Mouse (Mus musculus) c-Kit-positive CD71-negative TER-119-negative erythroid progenitor cells, embryonic 14.5 days (primary cell): ENCODE results near the gene Ppox.
"Not testable (repeated sequence)": the region's sequence is repeated elsewhere in the genome, so short reads cannot be mapped to it uniquely, and the experiment has no call there.

Experiments
- DNase-seq: peaks from one replicate; pipeline ENCODE4 v3.0.0-alpha.2; 2013; ENCODE audit warnings: low read depth

Ppox gene

GRCm38 (mm10) chr1:171241952-171242351 is 39.0 kb downstream of the Ppox start:
- DNase-seq: not testable (repeated sequence)

GRCm38 (mm10) chr1:171240911-171241310 is 40.1 kb downstream of the Ppox start:
- no peak for DNase-seq

DNA sequence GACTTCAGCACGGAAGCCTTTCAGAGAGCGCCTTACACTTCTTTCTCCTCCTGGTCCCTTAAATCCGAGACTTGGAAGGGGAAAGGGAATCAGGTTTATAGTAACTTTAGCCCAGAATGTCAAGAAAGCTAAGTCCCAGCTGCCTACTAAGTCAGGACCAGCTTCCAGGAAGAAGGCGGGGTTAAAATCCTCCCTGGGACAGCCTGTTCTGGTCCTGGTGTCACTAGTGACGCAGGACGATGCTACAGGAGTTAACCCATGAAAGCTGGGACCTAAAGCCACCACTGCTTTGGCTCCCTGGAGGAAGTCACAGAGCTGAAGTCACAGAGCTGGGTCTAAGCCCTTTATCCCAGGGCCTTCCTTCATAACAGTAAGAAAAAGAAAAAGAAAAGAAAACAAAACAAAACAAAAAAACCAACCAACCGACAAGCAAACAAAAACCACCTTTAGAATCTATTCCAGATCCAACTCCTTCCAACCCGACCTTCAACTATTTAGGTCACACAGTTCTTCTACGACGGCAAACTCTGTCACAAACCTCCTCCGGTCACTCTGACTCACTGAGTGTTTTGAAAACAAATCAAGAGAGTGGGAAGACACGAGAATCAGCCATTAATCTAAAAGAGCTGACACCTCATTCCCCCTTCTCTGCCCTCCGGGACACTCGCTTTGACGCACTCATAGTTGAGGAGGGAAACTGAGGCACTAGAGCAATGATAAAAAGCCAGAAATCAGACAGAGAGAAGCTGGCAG is 40.8 kb downstream of the Ppox start:
- DNase-seq: no peak

DNA sequence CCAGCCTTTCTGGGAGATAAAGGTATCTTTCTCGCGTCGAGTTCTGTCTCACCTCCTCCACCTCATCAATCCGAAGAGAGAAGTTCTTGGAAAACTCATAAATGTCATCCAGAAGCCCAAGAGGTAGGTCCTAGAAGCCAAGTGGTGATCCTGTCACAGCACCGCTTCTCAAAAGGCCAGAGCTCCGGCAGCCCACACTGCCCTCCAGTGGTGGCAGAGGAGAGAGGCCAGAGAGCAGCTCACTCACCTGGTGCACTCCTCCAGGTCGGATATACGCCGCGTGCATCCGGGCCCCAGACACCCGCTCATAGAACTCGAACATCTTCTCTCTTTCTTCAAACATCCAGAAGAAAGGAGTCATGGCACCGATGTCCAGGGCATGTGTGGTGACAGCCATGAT is 42.5 kb downstream of the Ppox start:
- DNase-seq: no peak

- no peak for DNase-seq
Observed at GRCm38 (mm10) chr1:171237438-171237837, 43.5 kb downstream of the Ppox start.

DNA sequence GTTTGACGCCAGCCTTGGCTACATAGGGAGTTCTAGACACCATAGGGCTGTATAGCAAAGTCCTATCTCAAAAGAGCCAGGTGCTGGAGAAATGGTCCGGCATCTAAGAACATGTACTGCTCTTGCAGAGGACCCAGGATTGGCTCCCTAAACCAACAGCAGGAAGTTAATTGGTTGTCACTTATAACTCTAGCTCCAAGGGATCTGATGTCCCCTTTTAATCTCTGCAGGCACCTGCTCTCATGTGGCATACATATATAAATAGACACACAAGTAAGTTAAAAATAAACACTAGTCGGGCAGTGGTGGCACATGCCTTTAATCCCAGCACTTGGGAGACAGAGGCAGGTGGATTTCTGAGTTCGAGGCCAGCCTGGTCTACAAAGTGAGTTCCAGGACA is 45.2 kb downstream of the Ppox start:
- DNase-seq: no peak

- DNase-seq: no peak
Observed at GRCm38 (mm10) chr1:171234538-171234937, 46.4 kb downstream of the Ppox start.

GRCm38 (mm10) chr1:171234126-171234525 is 46.9 kb downstream of the Ppox start, which contains the start of gene Fcer1g:
Gene Fcer1g, minus strand, starts transcription at chr1:171234365.
- no peak for DNase-seq

DNA sequence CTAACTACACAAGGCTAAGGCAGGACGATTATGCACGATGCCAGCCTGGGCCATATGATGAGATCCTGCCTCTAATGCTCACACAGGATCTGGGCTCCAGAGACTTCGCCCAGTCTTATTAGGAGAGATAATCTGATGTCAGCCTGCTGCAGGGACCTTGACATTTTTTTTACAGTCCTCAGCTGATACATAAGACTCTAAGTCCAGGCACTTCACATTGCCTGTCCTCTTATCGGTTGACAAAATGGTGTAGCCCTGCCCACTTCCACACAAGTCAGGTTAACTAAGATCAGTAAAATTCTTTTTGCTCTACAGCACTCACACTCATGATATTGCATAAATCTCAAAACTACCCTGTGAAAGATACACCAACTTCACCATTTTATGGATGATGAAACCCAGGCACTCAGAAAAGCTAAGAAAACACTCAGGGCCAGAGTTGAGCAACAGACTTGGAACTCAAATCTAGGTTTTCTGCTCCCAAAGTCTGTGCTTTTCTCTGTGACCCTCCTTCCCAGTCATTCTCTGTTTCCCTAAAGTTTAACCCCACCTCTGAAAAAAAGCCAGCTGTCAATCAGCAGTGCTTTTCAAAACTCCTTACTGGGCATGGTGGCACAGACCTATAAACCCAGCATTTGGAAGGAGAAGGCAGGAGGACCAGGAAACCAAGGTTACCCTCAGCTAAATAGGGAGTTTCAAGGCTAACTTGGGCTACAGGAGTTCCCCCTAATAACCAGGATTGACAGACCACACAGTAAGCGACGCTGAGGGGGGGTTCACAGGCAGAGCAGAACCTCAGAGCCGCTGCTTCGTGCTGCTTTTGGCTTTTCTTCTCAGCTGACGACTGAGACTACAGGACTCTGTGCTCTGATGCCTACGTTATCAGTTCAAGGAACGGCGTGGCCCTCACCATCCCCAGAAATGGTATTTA is 47.9 kb downstream of the Ppox start:
- no peak for DNase-seq

GRCm38 (mm10) chr1:171232348-171232747 is 48.6 kb downstream of the Ppox start:
- DNase-seq: no peak

GRCm38 (mm10) chr1:171231844-171232243 is 49.1 kb downstream of the Ppox start:
- DNase-seq: no peak

DNA sequence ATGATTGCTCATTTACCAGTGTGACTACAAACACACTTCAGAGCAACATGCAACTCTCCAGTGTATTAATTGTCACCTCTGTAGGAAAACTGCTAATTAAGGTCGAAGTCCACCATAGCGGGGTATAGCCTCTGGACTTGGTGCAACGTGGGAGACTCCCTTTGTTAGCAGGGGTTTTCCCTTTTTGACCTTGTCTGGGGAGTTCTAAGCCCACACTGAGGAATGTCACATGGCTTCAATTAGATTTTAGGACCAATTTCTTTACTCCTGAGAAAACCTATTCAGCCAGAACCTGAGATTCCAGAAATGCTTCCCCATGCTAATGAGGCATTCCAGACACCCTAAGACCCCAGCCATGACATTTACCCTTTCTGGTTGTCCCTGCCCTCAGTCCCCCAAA is 50.8 kb downstream of the Ppox start:
- no peak for DNase-seq

DNA sequence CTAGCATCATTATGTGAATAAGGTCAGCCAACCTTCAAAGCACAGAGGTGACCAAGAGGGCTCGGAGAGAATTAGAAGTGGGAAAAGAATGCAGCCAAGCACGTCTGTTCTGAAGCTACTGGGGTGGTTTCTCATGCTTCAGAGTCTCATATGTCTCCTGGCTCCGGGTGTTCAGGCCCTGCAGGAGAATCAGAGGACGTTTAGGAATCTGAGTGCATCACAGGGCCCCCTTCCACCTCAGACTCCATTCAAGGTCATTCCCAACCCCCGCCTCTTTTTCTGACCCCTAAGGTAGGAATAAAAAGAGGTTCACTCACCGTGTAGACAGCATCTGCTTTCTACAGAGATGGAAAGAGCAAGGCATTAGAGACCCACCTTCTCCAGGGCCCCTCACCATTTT is 51.2 kb downstream of the Ppox start:
- DNase-seq: no peak

DNA sequence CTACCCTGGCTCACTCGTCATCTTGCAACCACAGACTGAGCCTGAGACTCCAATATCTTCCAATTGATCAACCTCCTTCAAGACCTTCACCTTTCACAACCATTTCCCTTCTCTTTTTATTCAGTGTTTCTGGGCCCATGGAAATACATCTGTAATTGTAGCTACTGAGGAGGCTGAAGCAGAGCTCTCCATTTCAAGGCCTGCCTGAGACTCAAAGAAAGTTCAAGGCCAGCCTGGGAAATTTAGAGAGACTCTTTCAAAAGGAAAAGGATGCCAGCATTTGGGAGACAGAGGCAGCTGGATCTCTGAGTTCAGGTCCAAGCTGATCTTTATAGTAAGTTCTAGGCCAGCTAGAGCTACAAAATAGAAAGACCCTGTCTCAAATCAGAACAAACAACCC is 53.1 kb downstream of the Ppox start:
- no peak for DNase-seq

DNA sequence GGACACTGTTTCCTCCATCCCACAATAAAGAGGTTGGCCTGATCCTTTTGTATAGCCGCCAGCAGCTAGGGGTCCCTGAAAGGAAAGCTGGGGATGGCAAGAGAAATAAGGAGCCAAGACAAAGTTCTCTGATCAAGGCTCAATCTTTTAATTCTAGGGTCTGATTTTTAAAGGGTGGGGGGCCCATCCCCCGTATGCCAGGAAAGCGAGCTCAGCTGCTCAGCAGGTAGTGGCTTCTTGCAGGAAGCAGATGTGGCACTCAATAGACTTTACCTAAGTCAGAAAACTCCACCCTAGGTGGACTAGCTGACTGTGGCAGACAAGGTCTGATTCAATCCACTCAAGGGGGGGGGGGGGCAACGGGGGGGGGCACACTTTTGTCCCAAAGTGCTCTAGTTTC is 54.2 kb downstream of the Ppox start:
- no peak for DNase-seq
